Mouse (Mus musculus): ENCODE measurements around the gene Ppy.

GRCm38 (mm10) chr11:102086331-102086730 is 14.8 kb downstream of the Ppy start:
- TF ChIP-seq POLR2A (IDR thresholded peaks at IDR 0.05; ENCODE audit: low read depth, low read length) (no peak), CTCF (IDR thresholded peaks at IDR 0.05; ENCODE audit: extremely low read depth, insufficient read length, insufficient replicate concordance, low read depth, low read length) (no peak)
